Mouse (Mus musculus) bone marrow, adult 2 months (tissue): ENCODE measurements around the gene Cpt1c.

Source experiments
- CTCF ChIP-seq: fragments of 200-500 bp; IDR thresholded peaks from 2 replicates; pipeline ENCODE4 v1.5.1; 2011; ENCODE audit warnings: low read length, control low read depth; ENCODE audit not compliant: control insufficient read depth, insufficient read depth
- POLR2A ChIP-seq: fragments of 200-500 bp; IDR thresholded peaks from 2 replicates; pipeline ENCODE4 v1.6.1; 2011; ENCODE audit warnings: low read depth, mild to moderate bottlenecking, control low read depth, low read length, borderline replicate concordance; ENCODE audit not compliant: control insufficient read depth

DNA sequence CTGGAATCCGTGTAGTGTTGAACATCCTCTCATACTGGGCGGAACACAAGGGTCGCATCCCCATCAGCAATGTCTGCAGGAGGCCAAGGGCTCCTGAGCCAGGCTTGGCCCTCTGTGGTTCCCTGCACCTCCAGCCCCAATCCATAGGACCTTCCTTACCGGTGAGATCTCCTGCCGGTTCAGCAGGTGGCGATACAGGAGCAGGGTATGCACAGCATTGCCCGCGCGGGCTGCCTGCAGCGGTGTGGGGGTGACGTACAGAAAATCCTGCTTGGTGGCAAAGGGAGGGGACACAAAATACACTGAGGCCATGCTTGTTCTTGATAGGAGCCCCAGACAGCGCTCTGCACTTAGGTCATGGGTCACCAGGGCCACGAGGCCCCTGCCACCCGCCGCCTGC lies 8.0 kb downstream of the Cpt1c start:
- TF ChIP-seq POLR2A (no peak), CTCF (no peak)
